Comparison of ENCODE assay signal across 15 mouse cellular contexts in genomic region chr5:36360343-36360742, GRCm38 (mm10). TPM values are rescaled to one million over a fixed set of nuclear protein-coding genes. Genes with fewer than 3 reads are reported as not detected.
DNase-seq lines count a peak whose midpoint lies in the region; ATAC-seq and TF ChIP-seq lines count a peak whose summit lies in the region.
"Had no signal": no experiment of that assay in that cellular context is flagged by ENCODE, and none has a peak within 500 bp of the region (broad histone marks: within the 10 kb centered on the region; RNA-seq: fewer than 3 reads in every experiment).

No protein-coding gene starts in this region.

- H3K36me3 ChIP-seq in heart, embryonic 15.5 days, result no peaks in the 10 kb centered on the region
- no peaks in the 10 kb centered on the region for H3K36me3 ChIP-seq in heart, adult 2 months (ENCODE audit: control insufficient read depth, insufficient read depth, low read length)
- no peaks in the 10 kb centered on the region for H3K36me3 ChIP-seq in midbrain, embryonic 10.5 days
- H3K36me3 ChIP-seq in midbrain, embryonic 11.5 days (ENCODE audit: control insufficient read depth, insufficient read depth, low read length), result no peaks in the 10 kb centered on the region
- H3K36me3 ChIP-seq in hindbrain, embryonic 16.5 days (ENCODE audit: control insufficient read depth, insufficient read depth, low read length), result no peaks in the 10 kb centered on the region
- H3K36me3 ChIP-seq: midbrain, embryonic 12.5 days; stomach, embryonic 15.5 days had no signal

- H3K79me2 ChIP-seq in heart, adult 2 months (replicated peaks; ENCODE audit: control insufficient read depth, insufficient read depth, low read length), result no peaks in the 10 kb centered on the region

- intact Hi-C loops in heart, adult 2 months (cut with DNase I), result no loop called here

- no peak overlapping the region for H3K4me2 ChIP-seq in heart, embryonic 15.5 days
- H3K4me2 ChIP-seq in midbrain, embryonic 11.5 days, result no peak overlapping the region
- H3K4me2 ChIP-seq in hindbrain, embryonic 16.5 days (ENCODE audit: low read length), result no peak overlapping the region
- H3K4me2 ChIP-seq: midbrain, embryonic 12.5 days; stomach, embryonic 15.5 days had no signal

- H3K9me3 ChIP-seq in heart, embryonic 15.5 days (replicated peaks), result no peaks in the 10 kb centered on the region
- no peaks in the 10 kb centered on the region for H3K9me3 ChIP-seq in midbrain, embryonic 10.5 days (replicated peaks)
- no peaks in the 10 kb centered on the region for H3K9me3 ChIP-seq in midbrain, embryonic 11.5 days (ENCODE audit: control insufficient read depth, low read length)
- H3K9me3 ChIP-seq in hindbrain, embryonic 16.5 days (ENCODE audit: control insufficient read depth, low read length), result no peaks in the 10 kb centered on the region
- H3K9me3 ChIP-seq: midbrain, embryonic 12.5 days; stomach, embryonic 15.5 days had no signal

- peaks cover 84% of the 10 kb centered on the region for H3K4me1 ChIP-seq in heart, embryonic 15.5 days (replicated peaks)
- peaks cover 2% of the 10 kb centered on the region; the same call in 1 of the 2 replicates for H3K4me1 ChIP-seq in heart, adult 2 months (ENCODE audit: control insufficient read depth, insufficient read depth, low read length)
- peaks cover 45% of the 10 kb centered on the region for H3K4me1 ChIP-seq in midbrain, embryonic 10.5 days
- peaks cover 3% of the 10 kb centered on the region for H3K4me1 ChIP-seq in midbrain, embryonic 11.5 days (ENCODE audit: control insufficient read depth, insufficient read depth, low read length)
- peaks cover 17% of the 10 kb centered on the region for H3K4me1 ChIP-seq in hindbrain, embryonic 16.5 days (ENCODE audit: control insufficient read depth, insufficient read depth, low read depth, low read length)

- TF ChIP-seq CTCF in heart, adult 2 months (IDR thresholded peaks at IDR 0.05), result no peak

- H3K27me3 ChIP-seq in heart, embryonic 15.5 days, result no peaks in the 10 kb centered on the region
- H3K27me3 ChIP-seq in heart, adult 2 months (ENCODE audit: control insufficient read depth, insufficient read depth, low read length), result no peaks in the 10 kb centered on the region
- no peaks in the 10 kb centered on the region for H3K27me3 ChIP-seq in midbrain, embryonic 10.5 days (ENCODE audit: low read depth, poor library complexity, severe bottlenecking)
- H3K27me3 ChIP-seq in midbrain, embryonic 11.5 days (ENCODE audit: control insufficient read depth, insufficient read depth, low read length), result no peaks in the 10 kb centered on the region
- H3K27me3 ChIP-seq in hindbrain, embryonic 16.5 days (replicated peaks; ENCODE audit: control insufficient read depth, insufficient read depth, low read length), result no peaks in the 10 kb centered on the region; the same call in 1 of the 2 replicates
- H3K27me3 ChIP-seq: Patski; stomach, embryonic 15.5 days had no signal

- peak overlapping the region; percentile 82; the same call in 1 of the 2 replicates for H3K27ac ChIP-seq in heart, embryonic 15.5 days
- no peak overlapping the region for H3K27ac ChIP-seq in heart, adult 2 months
- peak overlapping the region; percentile 33 for H3K27ac ChIP-seq in midbrain, embryonic 10.5 days (replicated peaks)
- H3K27ac ChIP-seq in midbrain, embryonic 11.5 days (ENCODE audit: low read depth, low read length), result no peak overlapping the region
- H3K27ac ChIP-seq in hindbrain, embryonic 16.5 days (ENCODE audit: low read depth, low read length), result peak overlapping the region; percentile 20; the same call in 1 of the 2 replicates
- H3K27ac ChIP-seq: midbrain, embryonic 12.5 days; stomach, embryonic 15.5 days had no signal

- no peak for TF ChIP-seq EP300 in heart, adult 2 months (IDR thresholded peaks at IDR 0.05; ENCODE audit: insufficient read depth, low read depth, low read length)

- WGBS in heart, embryonic 15.5 days, result 81% methylated on average over 7 of the region's 7 CpGs
- 94% methylated on average over 7 of the region's 7 CpGs for WGBS in heart, adult 2 months
- 79% methylated on average over 7 of the region's 7 CpGs for WGBS in midbrain, embryonic 10.5 days
- 70% methylated on average over 7 of the region's 7 CpGs for WGBS in midbrain, embryonic 11.5 days
- WGBS in hindbrain, embryonic 16.5 days, result 67% methylated on average over 7 of the region's 7 CpGs

- DNase-seq in heart, adult 2 months, result no peak
- no peak for DNase-seq in midbrain, embryonic 10.5 days (ENCODE audit: low spot score)
- no peak for DNase-seq in midbrain, embryonic 11.5 days (ENCODE audit: low spot score, missing footprints)
- no peak for DNase-seq in cerebellum, adult 9-11 months
- DNase-seq: liver, postnatal 0 days; thymus, postnatal 36 days had no signal

- no peak overlapping the region for H3K9ac ChIP-seq in heart, embryonic 15.5 days
- no peak overlapping the region for H3K9ac ChIP-seq in heart, adult 2 months (ENCODE audit: low read depth, low read length)
- H3K9ac ChIP-seq in midbrain, embryonic 11.5 days (ENCODE audit: low read length), result no peak overlapping the region
- no peak overlapping the region for H3K9ac ChIP-seq in hindbrain, embryonic 16.5 days (ENCODE audit: low read depth, low read length)
- H3K9ac ChIP-seq: liver, postnatal 0 days; midbrain, embryonic 12.5 days; stomach, embryonic 15.5 days had no signal

- TF ChIP-seq POLR2A in heart, adult 2 months (IDR thresholded peaks at IDR 0.05; ENCODE audit: insufficient read depth, low read depth, low read length), result no peak

- ATAC-seq in heart, embryonic 15.5 days (replicated peaks; ENCODE audit: insufficient number of reproducible peaks, insufficient read depth, low FRiP score, low read depth), result no peak
- no peak for ATAC-seq in midbrain, embryonic 11.5 days (ENCODE audit: low FRiP score)
- ATAC-seq in hindbrain, embryonic 16.5 days, result peak; percentile 25
- no peak for ATAC-seq in inflammation-experienced regulatory T-cells, adult 6 months
- ATAC-seq: intestine, postnatal 0 days; liver, postnatal 0 days; Patski had no signal

- no peak overlapping the region for H3K4me3 ChIP-seq in heart, embryonic 15.5 days
- H3K4me3 ChIP-seq in heart, adult 2 months, result no peak overlapping the region
- no peak overlapping the region for H3K4me3 ChIP-seq in midbrain, embryonic 10.5 days
- H3K4me3 ChIP-seq in midbrain, embryonic 11.5 days (ENCODE audit: low read depth, low read length), result no peak overlapping the region
- H3K4me3 ChIP-seq in hindbrain, embryonic 16.5 days (ENCODE audit: low read length), result no peak overlapping the region
- H3K4me3 ChIP-seq: erythroblast, embryonic 14.5 days; midbrain, embryonic 12.5 days; stomach, embryonic 15.5 days had no signal

RNA-seq across cellular contexts. Expression of gene Sorcs2, which starts 37.6 kb away (rescaled TPM):
- polyA plus RNA-seq in heart, embryonic 15.5 days (2015; fragmentation: Nextera tagmentation; extraction: Ambion mirVana), result 8.6 and 12.1 TPM in 2 replicates
- total RNA-seq in heart, adult 2 months (2021), result 1 to 10 TPM; 6.0 to 7.7 TPM
- 9.0 and 14.5 TPM in 2 replicates for polyA plus RNA-seq in heart, adult 2 months (2012; rRNA removed)
- 9.0 and 10.8 TPM in 2 replicates for polyA plus RNA-seq in midbrain, embryonic 10.5 days (2016; fragmentation: Nextera tagmentation; extraction: Ambion mirVana)
- 6.7 and 7.3 TPM in 2 replicates for polyA plus RNA-seq in midbrain, embryonic 11.5 days (2014; fragmentation: Nextera tagmentation; extraction: Ambion mirVana)
- 11.8 and 15.5 TPM in 2 replicates for polyA plus RNA-seq in hindbrain, embryonic 16.5 days (2015; fragmentation: Nextera tagmentation; extraction: Ambion mirVana)
- 1 to 10 TPM in 2 of 3 experiments, not detected in 1; 2.9 to 3.9 TPM for polyA plus RNA-seq in inflammation-experienced regulatory T-cells, adult 6 months (2017; shearing (Covaris generic))
- total RNA-seq: common myeloid progenitor, adult 5-6 weeks had no signal
- polyA plus RNA-seq: erythroblast, embryonic 14.5 days had no signal

Comparison
In these comparisons a context has a peak if more than half of its experiments do, and no peak if none do; other contexts are left out.
1. H3K27ac ChIP-seq: peak in heart, embryonic 15.5 days (single experiment), midbrain, embryonic 10.5 days (single experiment) and hindbrain, embryonic 16.5 days (single experiment); none in heart, adult 2 months (single experiment) and midbrain, embryonic 11.5 days (single experiment).